Mouse (Mus musculus) heart, adult 2 months (tissue): ENCODE measurements around the gene 1520401A03Rik. TPM values are rescaled to one million over a fixed set of nuclear protein-coding genes. Genes with fewer than 3 reads are reported as not detected.

Experiments used
- DNase-seq, 2 experiments: peaks; one replicate each; pipeline ENCODE4 v3.0.0; 2021
- H3K27ac ChIP-seq: fragments of 200-600 bp; 2 replicates; pipeline ENCODE4 v1.8.1; 2022
- H3K27me3 ChIP-seq: fragments of 200-500 bp; 2 replicates; pipeline ENCODE4 v1.6.1; 2012; ENCODE audit warnings: mild to moderate bottlenecking, low read length, inconsistent platforms, mixed read lengths; ENCODE audit not compliant: control insufficient read depth, insufficient read depth
- H3K36me3 ChIP-seq: fragments of 200-500 bp; 2 replicates; pipeline ENCODE4 v1.6.1; 2012; ENCODE audit warnings: low read length, inconsistent platforms; ENCODE audit not compliant: control insufficient read depth, insufficient read depth
- H3K4me1 ChIP-seq: fragments of 200-500 bp; 2 replicates; pipeline ENCODE4 v1.6.1; 2011; ENCODE audit warnings: low read length; ENCODE audit not compliant: control insufficient read depth, insufficient read depth
- H3K4me3 ChIP-seq: fragments of 200-600 bp; 2 replicates; pipeline ENCODE4 v1.8.1; 2022
- H3K79me2 ChIP-seq: fragments of 200-500 bp; replicated peaks from 2 replicates; pipeline ENCODE4 v1.6.1; 2012; ENCODE audit warnings: mild to moderate bottlenecking, inconsistent platforms, low read length, moderate library complexity, mixed read lengths; ENCODE audit not compliant: control insufficient read depth, insufficient read depth
- H3K9ac ChIP-seq: fragments of 200-500 bp; 2 replicates; pipeline ENCODE4 v1.6.1; 2012; ENCODE audit warnings: low read depth, mild to moderate bottlenecking, control low read depth, inconsistent platforms, low read length, mixed read lengths
- CTCF ChIP-seq: fragments of 200-600 bp; IDR thresholded peaks from 2 replicates; pipeline ENCODE4 v1.8.1; 2022; ENCODE audit warnings: antibody characterized with exemption, mild to moderate bottlenecking, moderate library complexity
- EP300 ChIP-seq: fragments of 200-500 bp; IDR thresholded peaks from 2 replicates; pipeline ENCODE4 v1.6.1; 2011; ENCODE audit warnings: low read depth, low read length, control low read depth; ENCODE audit not compliant: insufficient read depth
- POLR2A ChIP-seq: fragments of 200-500 bp; IDR thresholded peaks from 2 replicates; pipeline ENCODE4 v1.6.1; 2011; ENCODE audit warnings: mild to moderate bottlenecking, low read depth, low read length, control low read depth; ENCODE audit not compliant: insufficient read depth
- WGBS: fragments of 180-500 bp; shearing (Covaris S2); methylation state at CpG from one replicate; pipeline ENCODE4 v1.1.7; 2018; 5-methylcytosine and 5-hydroxymethylcytosine counted together
- intact Hi-C: fragments of 180-260 bp; cut with DNase I; formaldehyde crosslinking; loops from one replicate; pipeline ENCODE4 v1.15.1; 2025
- polyA plus RNA-seq: library from polyadenylated mRNA; depleted of rRNA; stranded (reverse); fragments of >200 nt; gene quantifications from 2 replicates; pipeline ENCODE4 v1.2.3, GENCODE M21; 2012
- total RNA-seq, 2 experiments: library from RNA; stranded (reverse); gene quantifications; 2 replicates each; pipeline ENCODE4 v1.2.3; 2021

The 1520401A03Rik gene
- total and polyA plus RNA-seq, 3 experiments, result not detected

DNA sequence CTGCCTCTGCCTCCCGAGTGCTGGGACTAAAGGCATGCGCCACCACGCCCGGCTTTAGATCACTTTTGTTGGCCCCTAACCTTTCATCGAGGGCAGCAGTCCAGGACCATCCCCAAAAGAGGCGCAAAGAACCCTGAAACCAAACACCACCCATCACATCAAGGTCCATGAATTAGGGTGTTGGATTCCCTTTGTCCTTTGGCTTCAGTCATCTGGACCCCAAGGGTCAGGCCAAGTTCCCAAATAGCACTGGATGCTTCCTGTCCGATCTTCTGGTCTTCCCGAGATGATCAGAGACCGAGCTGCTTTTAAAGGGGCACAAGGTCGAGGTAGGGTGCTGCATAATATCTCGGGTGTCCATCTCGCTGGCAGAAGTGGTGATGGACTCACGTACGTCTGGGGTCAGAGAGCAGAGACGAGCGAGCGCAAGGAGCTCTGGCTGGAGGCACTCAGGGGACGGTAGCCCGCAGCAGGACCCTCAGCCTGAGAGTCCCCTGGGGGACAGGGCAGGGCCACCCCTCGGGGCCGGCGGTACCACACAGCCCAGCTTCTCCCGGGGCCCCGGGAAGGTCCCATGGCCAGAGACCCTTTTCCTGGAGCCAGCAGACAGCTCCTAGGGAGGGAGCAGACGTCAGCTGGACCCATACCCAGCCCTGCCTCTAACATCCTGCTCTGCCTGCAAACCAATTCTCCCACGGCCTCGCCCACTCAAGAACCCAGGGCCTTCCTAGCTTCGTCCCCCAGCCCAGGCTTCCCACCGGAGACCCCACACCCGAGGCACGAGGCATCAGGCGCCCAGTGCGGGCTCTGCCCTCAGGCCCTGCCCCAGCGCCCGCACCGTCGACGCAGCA is 19.0 kb upstream of the 1520401A03Rik start:
- Histone ChIP-seq H3K9ac (peak overlapping the region; percentile 61), H3K79me2 (no peaks in the 10 kb centered on the region), H3K4me3 (no peak overlapping the region; the same call in 1 of the 2 replicates), H3K36me3 (no peaks in the 10 kb centered on the region), H3K27me3 (peaks cover 13% of the 10 kb centered on the region), H3K4me1 (peaks cover 5% of the 10 kb centered on the region), H3K27ac (no peak overlapping the region)
- TF ChIP-seq EP300, result no peak
- no peak for TF ChIP-seq POLR2A
- no peak for TF ChIP-seq CTCF
- 47% methylated on average over 38 of the region's 38 CpGs for WGBS
- intact Hi-C loops, result no loop called here
- no peak for DNase-seq

DNA sequence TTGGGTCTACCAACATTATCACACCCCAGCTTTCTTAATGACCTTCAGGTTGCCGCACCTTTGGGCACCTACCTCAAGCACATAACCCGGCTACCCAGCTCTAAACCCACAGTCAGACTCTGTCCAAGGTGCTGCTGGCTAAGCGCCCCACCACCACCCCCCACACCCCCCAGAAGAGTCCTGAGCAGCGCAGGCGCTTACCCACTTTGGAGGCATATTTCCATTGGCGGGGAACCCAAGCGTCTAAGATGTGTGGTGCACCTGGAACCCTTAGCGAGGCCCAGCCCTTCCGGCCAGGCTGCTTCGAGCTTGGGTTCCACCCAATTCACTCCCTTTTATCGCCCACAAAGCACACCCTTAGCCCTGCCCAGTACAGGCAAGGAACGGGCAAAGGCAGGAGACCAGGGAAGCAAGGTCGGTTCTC is 18.0 kb upstream of the 1520401A03Rik start, which contains the start of gene Paqr4:
Paqr4 (minus strand) TSS at position 270 of the 424 bp plus-strand sequence.
- DNase-seq, result no peak
- no peaks in the 10 kb centered on the region for H3K79me2 ChIP-seq
- TF ChIP-seq EP300 (no peak), CTCF (no peak), POLR2A (no peak)
- peaks cover 11% of the 10 kb centered on the region for H3K27me3 ChIP-seq
- intact Hi-C loops, result no loop called here
- H3K4me1 ChIP-seq, result peaks cover 5% of the 10 kb centered on the region
- no peaks in the 10 kb centered on the region for H3K36me3 ChIP-seq
- H3K27ac ChIP-seq, result peak within 1 kb of the TSS; percentile 85
- H3K4me3 ChIP-seq, result peak within 1 kb of the TSS; percentile 69
- WGBS, result 4% methylated on average over 13 of the region's 13 CpGs
- peak within 1 kb of the TSS; percentile 93 for H3K9ac ChIP-seq

DNA sequence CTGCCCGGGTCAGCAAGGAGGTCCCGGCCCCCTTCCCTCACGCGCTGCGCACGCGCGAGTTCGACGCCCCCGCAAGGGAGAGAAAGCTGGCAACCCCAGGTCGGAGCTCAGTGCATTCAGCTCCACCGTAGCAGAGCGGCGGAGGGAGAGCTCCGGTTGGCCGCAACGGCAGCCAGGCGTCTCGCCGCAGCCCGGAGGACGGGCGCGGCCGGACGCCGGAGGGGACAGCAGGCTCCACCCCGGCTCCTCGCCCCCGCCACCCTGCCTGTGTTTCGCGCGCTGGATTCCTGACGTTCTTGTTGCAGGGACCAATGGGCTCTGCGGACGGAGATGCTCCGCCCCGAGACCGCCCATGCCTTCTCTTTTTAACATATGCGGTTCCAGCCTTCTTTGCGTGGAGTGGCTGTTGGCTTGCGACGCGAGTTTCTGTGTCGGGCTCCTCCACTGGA is 17.6 kb upstream of the 1520401A03Rik start:
- intact Hi-C loops, result no loop called here
- peak; percentile 92 to 95 for DNase-seq
- no peaks in the 10 kb centered on the region for H3K36me3 ChIP-seq
- H3K79me2 ChIP-seq, result no peaks in the 10 kb centered on the region
- peak overlapping the region; percentile 93 for H3K9ac ChIP-seq
- H3K4me1 ChIP-seq, result peaks cover 5% of the 10 kb centered on the region
- peak overlapping the region; percentile 69 for H3K4me3 ChIP-seq
- peaks cover 7% of the 10 kb centered on the region for H3K27me3 ChIP-seq
- peak; percentile 85 for TF ChIP-seq POLR2A
- no peak for TF ChIP-seq EP300
- TF ChIP-seq CTCF, result peak; percentile 13; the same call in 1 of the 2 replicates
- peak overlapping the region; percentile 85 for H3K27ac ChIP-seq
- under 1% methylated on average over 46 of the region's 46 CpGs for whole genome bisulfite sequencing

DNA sequence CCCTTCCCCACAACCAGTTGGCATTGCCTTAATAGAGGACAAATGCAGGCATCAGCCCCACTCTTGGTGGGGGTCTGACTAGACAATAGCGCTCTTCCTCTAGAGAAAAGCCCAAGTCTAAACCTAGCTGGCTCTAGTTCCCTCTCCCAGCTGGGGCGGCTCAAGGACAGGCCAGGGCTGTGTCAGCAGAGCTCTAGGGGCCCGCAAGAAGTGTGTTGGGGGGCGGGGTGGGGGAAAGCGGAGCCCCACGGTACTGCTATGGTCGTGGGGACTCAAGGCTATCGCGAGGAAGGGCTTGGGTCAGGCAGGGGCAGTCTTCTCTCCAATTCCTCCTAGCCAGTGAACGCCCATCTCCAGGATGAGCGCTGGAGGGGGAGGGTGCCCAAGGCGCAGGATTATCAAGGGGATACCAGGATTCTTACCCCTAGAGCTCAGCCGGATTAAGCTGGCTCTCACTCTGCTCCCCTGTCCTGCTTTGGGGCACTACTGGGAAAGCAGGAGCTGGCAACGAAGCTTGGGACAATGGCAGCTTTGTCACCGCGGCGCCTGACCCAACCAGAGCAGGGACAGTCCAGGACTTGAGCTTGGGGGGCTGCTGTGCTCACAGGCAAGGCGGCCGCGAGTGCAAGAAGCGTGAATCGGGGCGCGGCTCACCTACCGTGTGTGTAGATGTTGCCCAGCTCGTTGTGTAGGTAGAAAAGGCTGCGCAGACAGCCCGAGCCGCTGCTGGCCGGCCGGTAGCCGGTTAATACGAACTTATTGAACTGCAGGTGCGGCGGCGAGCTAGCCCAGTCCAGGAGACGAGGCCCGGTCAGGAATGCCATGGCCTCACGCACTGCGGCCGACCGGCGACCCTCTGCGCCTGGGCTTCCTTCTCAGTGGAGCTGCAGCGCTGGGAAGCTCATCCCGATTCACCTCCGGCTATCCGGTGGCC is 16.9 kb upstream of the 1520401A03Rik start:
- intact Hi-C loops, result no loop called here
- Histone ChIP-seq H3K27ac (peak overlapping the region; percentile 85), H3K9ac (peak overlapping the region; percentile 93), H3K79me2 (no peaks in the 10 kb centered on the region), H3K36me3 (no peaks in the 10 kb centered on the region), H3K27me3 (peaks cover 4% of the 10 kb centered on the region), H3K4me1 (peaks cover 5% of the 10 kb centered on the region), H3K4me3 (peak overlapping the region; percentile 69)
- DNase-seq, result peak in 1 of 2 experiments; percentile 44
- 1% methylated on average over 48 of the region's 48 CpGs for WGBS
- TF ChIP-seq CTCF (no peak), EP300 (no peak), POLR2A (no peak)

DNA sequence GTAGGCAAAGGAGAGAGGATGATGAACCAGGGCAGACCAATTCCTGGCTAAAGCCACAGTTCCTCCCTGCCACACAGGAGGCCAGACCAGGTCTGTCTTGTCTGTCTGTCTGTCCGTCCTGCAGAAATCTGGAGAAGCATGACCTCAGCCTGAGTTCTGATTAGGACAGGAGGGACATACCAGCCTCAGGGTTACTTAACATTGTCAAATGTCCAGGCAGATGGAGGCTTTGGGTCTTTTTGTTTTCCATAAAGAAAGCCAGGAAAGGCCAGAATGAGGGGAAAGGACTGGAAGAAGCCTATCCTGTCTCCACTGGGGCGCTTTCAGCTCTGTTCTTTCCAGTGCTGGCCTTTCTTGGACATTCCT is 16.2 kb upstream of the 1520401A03Rik start:
- peaks cover 5% of the 10 kb centered on the region for H3K4me1 ChIP-seq
- H3K4me3 ChIP-seq, result peak overlapping the region; percentile 69
- WGBS, result 54% methylated on average over 2 of the region's 2 CpGs
- H3K36me3 ChIP-seq, result no peaks in the 10 kb centered on the region
- H3K9ac ChIP-seq, result 0 out of 2 replicates have a peak overlapping the region, but pooled peaks have one; percentile 93
- DNase-seq, result no peak
- H3K27ac ChIP-seq, result peak overlapping the region; percentile 85; the same call in 1 of the 2 replicates
- H3K27me3 ChIP-seq, result peaks cover 3% of the 10 kb centered on the region
- TF ChIP-seq EP300 (no peak), POLR2A (no peak), CTCF (no peak)
- H3K79me2 ChIP-seq, result no peaks in the 10 kb centered on the region
- intact Hi-C loops, result no loop called here
